Mouse (Mus musculus) gastrocnemius, postnatal 14 days (tissue): ENCODE results near the gene Man1a2. TPM values are rescaled to one million over a fixed set of nuclear protein-coding genes. Genes with fewer than 3 reads are reported as not detected.

Experiments
- DNase-seq: peaks from one replicate; pipeline ENCODE4 v3.0.0; 2021; ENCODE audit warnings: mixed read lengths
- intact Hi-C: fragments of 180-260 bp; cut with DNase I; formaldehyde crosslinking; loops from one replicate; pipeline ENCODE4 v1.15.1; 2025; ENCODE audit warnings: low total_unique reads
- total RNA-seq, 2 experiments: library from RNA; stranded (reverse); gene quantifications; 2 replicates each; pipeline ENCODE4 v1.2.3; 2021

The Man1a2 gene
- total RNA-seq, 2 experiments from 2014 or later: 30.7 to 32.7 TPM

GRCm38 (mm10) chr3:100582721-100583355, 102.5 kb downstream of the Man1a2 start:
- intact Hi-C loops: no loop called here
- DNase-seq: no peak

GRCm38 (mm10) chr3:100572571-100573183, 112.6 kb downstream of the Man1a2 start:
- intact Hi-C loops: no loop called here
- DNase-seq: no peak

- intact Hi-C loops: loop anchor here (5.0 kb wide), 1 partner anchor 146 kb away; no protein-coding TSS in a partner anchor
- no peak for DNase-seq
Observed at GRCm38 (mm10) chr3:100568443-100569390, 116.6 kb downstream of the Man1a2 start.

DNA sequence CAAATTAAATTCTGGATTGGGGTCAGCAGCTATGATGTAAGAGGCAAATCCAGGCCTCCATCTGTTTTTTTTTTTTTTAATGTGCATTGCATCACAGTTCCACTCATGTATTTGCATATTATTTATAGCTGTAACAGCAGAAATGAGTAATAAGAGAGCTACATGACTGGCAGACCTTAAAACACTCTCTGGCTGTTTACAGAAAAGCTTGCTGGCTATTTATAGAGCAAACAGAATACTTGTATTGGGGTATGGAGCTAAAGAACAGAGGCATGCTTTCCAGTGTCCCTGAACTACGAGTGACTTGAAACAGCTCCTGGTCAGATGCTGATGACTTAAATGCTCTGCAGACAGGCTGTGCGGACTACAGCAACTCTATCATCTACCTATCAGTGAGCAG, 121.7 kb downstream of the Man1a2 start:
- no peak for DNase-seq
- intact Hi-C loops: loop anchor here (5.0 kb wide), 1 partner anchor 201 kb away; no protein-coding TSS in a partner anchor

DNA sequence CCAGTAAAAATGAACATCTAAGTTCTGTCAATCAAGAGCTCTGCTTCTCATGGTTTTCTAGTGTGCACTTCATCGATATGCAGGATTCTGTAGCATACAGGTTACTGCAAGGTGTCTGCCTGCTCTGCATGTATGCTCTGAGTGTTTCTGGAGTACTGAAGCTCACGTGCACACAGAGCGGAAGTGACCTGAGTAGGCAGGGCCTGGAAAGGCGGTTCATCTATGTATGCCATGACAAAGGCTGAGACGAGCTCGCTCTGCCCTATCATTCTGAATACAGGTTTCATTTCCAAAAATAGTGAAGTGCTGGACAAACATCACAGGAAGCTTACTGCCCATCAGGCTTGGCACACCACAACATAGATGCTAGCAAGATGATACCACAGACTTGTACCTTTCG, 122.8 kb downstream of the Man1a2 start:
- no peak for DNase-seq
- intact Hi-C loops: loop anchor here (5.0 kb wide), 1 partner anchor 200 kb away; no protein-coding TSS in a partner anchor

- DNase-seq: no peak
- intact Hi-C loops: loop anchor here (5.0 kb wide), 1 partner anchor 199 kb away; no protein-coding TSS in a partner anchor
Observed at GRCm38 (mm10) chr3:100561561-100562175, 123.6 kb downstream of the Man1a2 start.

GRCm38 (mm10) chr3:100559431-100559830, 125.9 kb downstream of the Man1a2 start:
- no peak for DNase-seq
- intact Hi-C loops: no loop called here

GRCm38 (mm10) chr3:100558211-100558708, 127.0 kb downstream of the Man1a2 start:
- intact Hi-C loops: no loop called here
- no peak for DNase-seq

DNA sequence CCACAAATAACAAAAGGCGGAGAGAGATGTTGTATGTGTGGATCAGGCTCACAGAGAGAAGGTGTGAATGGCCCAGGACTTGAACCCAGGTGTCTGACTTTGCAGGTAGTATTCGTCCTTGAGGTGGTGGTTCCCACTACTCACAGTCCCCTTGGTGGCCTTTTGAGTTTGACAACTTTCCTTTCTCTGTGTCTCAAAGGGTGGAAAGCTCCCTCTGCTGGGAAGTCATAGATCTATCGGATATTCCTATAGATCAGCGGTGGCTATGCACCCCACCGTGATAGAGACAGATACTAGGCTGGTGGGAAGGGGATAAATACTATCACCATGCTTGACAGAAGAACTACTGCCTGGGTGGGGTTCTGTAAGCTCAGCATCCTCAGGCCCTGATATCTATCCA, 130.5 kb downstream of the Man1a2 start:
- intact Hi-C loops: no loop called here
- DNase-seq: no peak

- DNase-seq: no peak
- intact Hi-C loops: no loop called here
Observed at GRCm38 (mm10) chr3:100552171-100552570, 133.1 kb downstream of the Man1a2 start.

- intact Hi-C loops: no loop called here
- DNase-seq: no peak
Observed at GRCm38 (mm10) chr3:100547913-100548292, 137.4 kb downstream of the Man1a2 start.

- DNase-seq: no peak
- intact Hi-C loops: no loop called here
Observed at GRCm38 (mm10) chr3:100547162-100547912, 138.0 kb downstream of the Man1a2 start.

GRCm38 (mm10) chr3:100536686-100537085, 148.6 kb downstream of the Man1a2 start:
- DNase-seq: no peak
- intact Hi-C loops: no loop called here

GRCm38 (mm10) chr3:100535902-100536301, 149.4 kb downstream of the Man1a2 start:
- no peak for DNase-seq
- intact Hi-C loops: no loop called here

DNA sequence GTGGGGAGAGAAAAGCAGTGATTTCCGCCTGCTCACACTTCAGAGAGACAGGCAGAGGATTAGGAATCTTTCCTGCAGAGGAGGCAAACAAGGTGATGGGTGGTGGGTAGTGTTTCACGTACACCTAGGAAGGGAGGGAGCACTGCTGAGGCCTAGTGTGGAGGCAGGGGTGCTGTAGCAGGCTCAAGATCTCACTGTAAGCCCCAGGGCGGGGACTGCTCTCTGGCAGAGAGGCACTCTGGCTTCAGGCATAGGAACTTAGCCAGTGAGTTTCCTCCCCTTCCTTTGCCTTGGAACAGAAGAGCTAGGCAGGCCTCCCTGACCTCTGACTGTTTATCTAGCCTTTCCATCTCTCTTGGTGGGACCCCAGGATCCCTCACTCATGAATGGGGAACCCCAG, 150.0 kb downstream of the Man1a2 start:
- intact Hi-C loops: no loop called here
- no peak for DNase-seq

DNA sequence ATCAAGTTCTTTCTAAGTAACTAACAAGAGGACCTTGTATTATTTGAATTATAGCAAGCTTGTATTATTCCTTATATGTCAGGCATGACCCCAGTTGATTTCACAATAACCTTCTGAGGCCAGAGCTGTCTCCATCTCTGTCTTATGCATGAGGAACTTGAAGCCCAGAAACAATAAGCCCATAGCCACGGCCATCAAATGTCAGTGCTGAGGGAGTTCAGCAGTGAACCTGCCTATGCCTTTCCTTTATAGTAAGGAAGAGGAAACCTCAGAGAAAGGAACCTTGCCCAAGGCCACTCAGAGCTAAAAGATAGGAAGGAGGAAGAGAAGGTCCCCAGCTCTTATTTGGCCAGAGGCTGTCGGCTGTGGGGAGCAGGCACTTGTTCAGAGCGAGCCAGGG, 150.9 kb downstream of the Man1a2 start:
- DNase-seq: no peak
- intact Hi-C loops: no loop called here

DNA sequence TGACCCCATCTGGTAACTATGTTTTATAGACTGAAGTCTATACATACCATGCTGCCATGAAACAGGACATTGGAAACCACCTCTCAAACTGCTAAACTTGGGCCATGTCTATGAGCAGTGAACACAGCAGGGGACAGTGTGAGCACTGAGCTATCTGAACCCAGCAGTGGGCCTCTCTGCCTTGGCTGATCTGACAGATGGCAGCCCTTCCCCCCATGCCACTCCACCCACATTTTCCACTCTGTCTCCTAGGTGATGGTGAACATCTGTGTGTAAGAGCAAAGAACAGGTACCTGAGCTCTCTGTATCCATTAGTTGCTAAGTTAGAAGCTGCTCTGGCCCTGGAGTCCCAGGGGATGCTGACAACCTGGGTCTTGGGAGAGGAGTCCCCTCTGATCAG, 151.9 kb downstream of the Man1a2 start:
- intact Hi-C loops: no loop called here
- DNase-seq: no peak

- intact Hi-C loops: no loop called here
- DNase-seq: no peak
Observed at GRCm38 (mm10) chr3:100530919-100531318, 154.4 kb downstream of the Man1a2 start.

DNA sequence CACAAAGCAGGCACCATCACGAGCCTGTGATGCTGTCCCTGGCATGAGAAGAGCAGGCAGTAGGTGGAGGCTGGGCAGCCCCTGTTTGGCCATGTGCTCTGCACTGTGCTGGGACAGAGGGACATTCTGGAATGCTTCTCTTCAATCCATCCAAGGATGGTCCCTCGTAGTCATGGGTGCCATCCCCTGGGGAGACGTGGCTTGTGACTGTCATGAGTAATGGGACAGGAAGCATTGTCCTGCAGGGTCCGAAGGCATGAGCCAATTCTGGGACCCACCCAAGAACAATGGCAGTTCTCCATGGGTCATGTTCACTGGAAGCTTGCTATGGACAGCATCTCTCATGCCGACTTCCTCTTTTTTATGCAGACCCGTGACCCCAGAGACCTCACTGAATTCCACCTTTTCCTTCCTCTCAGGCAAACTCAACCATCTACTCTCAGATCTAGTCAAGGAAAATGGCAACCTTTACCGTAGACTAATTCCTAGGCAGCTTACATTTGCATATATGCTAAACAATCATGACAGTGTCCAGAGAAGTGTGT, 155.0 kb downstream of the Man1a2 start:
- no peak for DNase-seq
- intact Hi-C loops: no loop called here
